Mouse (Mus musculus) embryonic facial prominence, embryonic 15.5 days (tissue): ENCODE data around the gene Naa80. TPM values are rescaled to one million over a fixed set of nuclear protein-coding genes. Genes with fewer than 3 reads are reported as not detected.
A peak's percentile ranks its signal among the peaks of the same experiment; 100 is the strongest.

Source experiments
- ATAC-seq: fragments of 200-750 bp; cut with Nextera tagmentation; 2 replicates; pipeline ENCODE4 v1.8.0; 2017; ENCODE audit warnings: low read depth, moderate TSS enrichment; ENCODE audit not compliant: insufficient number of reproducible peaks, low FRiP score, low TSS enrichment
- H3K27ac ChIP-seq: fragments of 300-500 bp; sonication (generic); replicated peaks from 2 replicates; pipeline ENCODE4 v1.5.1; 2015; ENCODE audit warnings: mild to moderate bottlenecking, inconsistent platforms
- H3K27me3 ChIP-seq: fragments of 300-500 bp; sonication (generic); 2 replicates; pipeline ENCODE4 v1.6.1; 2015; ENCODE audit warnings: inconsistent platforms
- H3K36me3 ChIP-seq: fragments of 300-500 bp; sonication (generic); 2 replicates; pipeline ENCODE4 v1.6.1; 2015; ENCODE audit warnings: mild to moderate bottlenecking, inconsistent platforms
- H3K4me1 ChIP-seq: fragments of 300-500 bp; sonication (generic); 2 replicates; pipeline ENCODE4 v1.6.1; 2015; ENCODE audit warnings: inconsistent platforms
- H3K4me2 ChIP-seq: fragments of 300-500 bp; sonication (generic); replicated peaks from 2 replicates; pipeline ENCODE4 v1.6.1; 2015; ENCODE audit warnings: mild to moderate bottlenecking, inconsistent platforms
- H3K4me3 ChIP-seq: fragments of 300-500 bp; sonication (generic); replicated peaks from 2 replicates; pipeline ENCODE4 v1.5.1; 2015; ENCODE audit warnings: mild to moderate bottlenecking, inconsistent platforms
- H3K9ac ChIP-seq: fragments of 300-500 bp; sonication (generic); 2 replicates; pipeline ENCODE4 v1.6.1; 2015; ENCODE audit warnings: inconsistent platforms
- H3K9me3 ChIP-seq: fragments of 300-500 bp; sonication (generic); replicated peaks from 2 replicates; pipeline ENCODE4 v1.6.1; 2016; ENCODE audit warnings: inconsistent platforms
- WGBS: fragments of 180-500 bp; shearing (Covaris S2); methylation state at CpG from one replicate; pipeline ENCODE4 v1.1.7; 2015; 5-methylcytosine and 5-hydroxymethylcytosine counted together
- polyA plus RNA-seq: library from polyadenylated mRNA; unstranded; fragments of >200 nt; fragmentation: Nextera tagmentation; extraction: Ambion mirVana; gene quantifications from 2 replicates; pipeline ENCODE4 v1.2.1, GENCODE M21; 2015

Gene Naa80
- polyA plus RNA-seq, 1 experiment from 2014 or later: 22.8 TPM

- H3K4me1 ChIP-seq: peaks cover 38% of the 10 kb centered on the region
- H3K9me3 ChIP-seq: no peaks in the 10 kb centered on the region
- H3K9ac ChIP-seq: peak overlapping the region; percentile 59
- H3K27me3 ChIP-seq: no peaks in the 10 kb centered on the region
- H3K4me3 ChIP-seq: peak overlapping the region; percentile 81
- WGBS: 35% methylated on average over 8 of the region's 8 CpGs
- 0 out of 2 replicates have a peak overlapping the region, but pooled peaks have one; percentile 75 for H3K27ac ChIP-seq
- no peak for ATAC-seq
- H3K4me2 ChIP-seq: peak overlapping the region; percentile 91
- H3K36me3 ChIP-seq: peaks cover 49% of the 10 kb centered on the region
Observed at GRCm38 (mm10) chr9:107542721-107543120, 36.0 kb upstream of the Naa80 start.

- Histone ChIP-seq H3K27ac (no peak overlapping the region), H3K4me1 (peaks cover 41% of the 10 kb centered on the region), H3K4me2 (no peak overlapping the region; the same call in 1 of the 2 replicates), H3K27me3 (no peaks in the 10 kb centered on the region), H3K4me3 (no peak overlapping the region), H3K9ac (no peak overlapping the region), H3K36me3 (peaks cover 44% of the 10 kb centered on the region), H3K9me3 (no peaks in the 10 kb centered on the region)
- WGBS: 86% methylated on average over 11 of the region's 11 CpGs
- no peak for ATAC-seq
Observed at GRCm38 (mm10) chr9:107543299-107543698, 35.4 kb upstream of the Naa80 start.

- Histone ChIP-seq H3K4me3 (no peak overlapping the region), H3K36me3 (peaks cover 34% of the 10 kb centered on the region), H3K27me3 (no peaks in the 10 kb centered on the region), H3K27ac (no peak overlapping the region), H3K9me3 (no peaks in the 10 kb centered on the region), H3K4me1 (peaks cover 41% of the 10 kb centered on the region), H3K9ac (no peak overlapping the region), H3K4me2 (no peak overlapping the region)
- WGBS: 93% methylated on average over 17 of the region's 17 CpGs
- no peak for ATAC-seq
Observed at GRCm38 (mm10) chr9:107544196-107544700, 34.4 kb upstream of the Naa80 start.

GRCm38 (mm10) chr9:107544729-107545128, 34.0 kb upstream of the Naa80 start:
- WGBS: 91% methylated on average over 12 of the region's 12 CpGs

GRCm38 (mm10) chr9:107545199-107545598, 33.5 kb upstream of the Naa80 start:
- peaks cover 25% of the 10 kb centered on the region for H3K36me3 ChIP-seq
- no peak overlapping the region for H3K4me3 ChIP-seq
- 81% methylated on average over 10 of the region's 10 CpGs for WGBS
- no peak overlapping the region for H3K4me2 ChIP-seq
- no peaks in the 10 kb centered on the region for H3K9me3 ChIP-seq
- H3K27me3 ChIP-seq: no peaks in the 10 kb centered on the region
- no peak overlapping the region for H3K27ac ChIP-seq
- H3K4me1 ChIP-seq: peaks cover 47% of the 10 kb centered on the region
- H3K9ac ChIP-seq: no peak overlapping the region
- ATAC-seq: no peak

More at GRCm38 (mm10) chr9:107544729-107545128, 34.0 kb upstream of the Naa80 start:
- H3K27ac ChIP-seq: no peak overlapping the region
- no peak overlapping the region for H3K4me3 ChIP-seq
- H3K4me1 ChIP-seq: peaks cover 44% of the 10 kb centered on the region
- H3K4me2 ChIP-seq: no peak overlapping the region
- ATAC-seq: no peak
- H3K36me3 ChIP-seq: peaks cover 29% of the 10 kb centered on the region
- no peak overlapping the region for H3K9ac ChIP-seq
- H3K27me3 ChIP-seq: no peaks in the 10 kb centered on the region
- H3K9me3 ChIP-seq: no peaks in the 10 kb centered on the region

- Histone ChIP-seq H3K36me3 (peaks cover 22% of the 10 kb centered on the region), H3K9ac (no peak overlapping the region), H3K4me3 (no peak overlapping the region), H3K4me1 (peaks cover 49% of the 10 kb centered on the region), H3K27me3 (no peaks in the 10 kb centered on the region), H3K4me2 (no peak overlapping the region), H3K9me3 (no peaks in the 10 kb centered on the region), H3K27ac (no peak overlapping the region)
- 11% methylated on average over 3 of the region's 3 CpGs for WGBS
- no peak for ATAC-seq
Observed at GRCm38 (mm10) chr9:107545602-107546001, 33.1 kb upstream of the Naa80 start.

- peak within 1 kb of the TSS; percentile 18 for H3K4me3 ChIP-seq
Observed at GRCm38 (mm10) chr9:107547026-107547425, 31.7 kb upstream of the Naa80 start, which contains the start of gene Zmynd10. TSS of gene Zmynd10 (plus strand) at chr9:107547298.

GRCm38 (mm10) chr9:107547957-107548356, 30.7 kb upstream of the Naa80 start:
- no peak overlapping the region for H3K4me2 ChIP-seq
- no peaks in the 10 kb centered on the region for H3K9me3 ChIP-seq
- H3K4me3 ChIP-seq: no peak overlapping the region
- H3K27me3 ChIP-seq: no peaks in the 10 kb centered on the region
- H3K9ac ChIP-seq: no peak overlapping the region
- no peak overlapping the region for H3K27ac ChIP-seq
- no peak for ATAC-seq
- H3K36me3 ChIP-seq: peaks cover 22% of the 10 kb centered on the region
- peaks cover 56% of the 10 kb centered on the region for H3K4me1 ChIP-seq
- WGBS: 79% methylated on average over 5 of the region's 5 CpGs

More at GRCm38 (mm10) chr9:107547026-107547425, 31.7 kb upstream of the Naa80 start, which contains the start of gene Zmynd10:
- peak; percentile 52; the same call in 1 of the 2 replicates for ATAC-seq
- no peaks in the 10 kb centered on the region for H3K27me3 ChIP-seq
- H3K4me1 ChIP-seq: peaks cover 54% of the 10 kb centered on the region
- peak within 1 kb of the TSS; percentile 41 for H3K4me2 ChIP-seq
- H3K27ac ChIP-seq: 0 out of 2 replicates have a peak within 1 kb of the TSS, but pooled peaks have one; percentile 23
- WGBS: 2% methylated on average over 20 of the region's 20 CpGs
- H3K36me3 ChIP-seq: peaks cover 22% of the 10 kb centered on the region
- no peak within 1 kb of the TSS for H3K9ac ChIP-seq
- no peaks in the 10 kb centered on the region for H3K9me3 ChIP-seq

GRCm38 (mm10) chr9:107548820-107549219, 29.9 kb upstream of the Naa80 start:
- peaks cover 62% of the 10 kb centered on the region for H3K4me1 ChIP-seq
- no peak overlapping the region for H3K9ac ChIP-seq
- 89% methylated on average over 10 of the region's 10 CpGs for WGBS
- H3K36me3 ChIP-seq: peaks cover 17% of the 10 kb centered on the region
- no peak overlapping the region for H3K27ac ChIP-seq
- H3K27me3 ChIP-seq: no peaks in the 10 kb centered on the region
- no peaks in the 10 kb centered on the region for H3K9me3 ChIP-seq
- no peak overlapping the region for H3K4me3 ChIP-seq
- no peak for ATAC-seq
- no peak overlapping the region for H3K4me2 ChIP-seq

- Histone ChIP-seq H3K9me3 (no peaks in the 10 kb centered on the region), H3K27ac (no peak overlapping the region), H3K9ac (no peak overlapping the region; the same call in 1 of the 2 replicates), H3K4me2 (no peak overlapping the region), H3K4me3 (no peak overlapping the region), H3K4me1 (peaks cover 65% of the 10 kb centered on the region), H3K36me3 (peaks cover 11% of the 10 kb centered on the region), H3K27me3 (no peaks in the 10 kb centered on the region)
- WGBS: 77% methylated on average over 20 of the region's 20 CpGs
- no peak for ATAC-seq
Observed at GRCm38 (mm10) chr9:107549297-107550074, 29.2 kb upstream of the Naa80 start.

- WGBS: 36% methylated on average over 23 of the region's 23 CpGs
- Histone ChIP-seq H3K27ac (peak overlapping the region; percentile 85), H3K4me2 (peak overlapping the region; percentile 92), H3K36me3 (no peaks in the 10 kb centered on the region), H3K9me3 (no peaks in the 10 kb centered on the region), H3K4me1 (peaks cover 69% of the 10 kb centered on the region), H3K4me3 (peak overlapping the region; percentile 51), H3K9ac (0 out of 2 replicates have a peak overlapping the region, but pooled peaks have one; percentile 59), H3K27me3 (no peaks in the 10 kb centered on the region)
- no peak for ATAC-seq
Observed at GRCm38 (mm10) chr9:107550491-107551116, 28.1 kb upstream of the Naa80 start.
